Mouse (Mus musculus) mesoderm, embryonic 11.5 days (tissue): ENCODE results near the gene Uxs1.

Source experiments
- DNase-seq: peaks from one replicate; pipeline ENCODE4 v3.0.0-alpha.2; 2012; ENCODE audit warnings: low read depth, low spot score

The Uxs1 gene

GRCm38 (mm10) chr1:43827763-43828194, at the start of gene Uxs1:
Uxs1 (minus strand) TSS chr1:43827800.
- DNase-seq = peak; percentile 99

GRCm38 (mm10) chr1:43877233-43877632, 49.6 kb upstream of the Uxs1 start:
- no peak for DNase-seq

- DNase-seq = no peak
Measured at GRCm38 (mm10) chr1:43871116-43871515, 43.5 kb upstream of the Uxs1 start.

GRCm38 (mm10) chr1:43868510-43868909, 40.9 kb upstream of the Uxs1 start:
- no peak for DNase-seq

GRCm38 (mm10) chr1:43864758-43865157, 37.2 kb upstream of the Uxs1 start:
- DNase-seq = no peak

- DNase-seq = no peak
Measured at GRCm38 (mm10) chr1:43862614-43863013, 35.0 kb upstream of the Uxs1 start.

GRCm38 (mm10) chr1:43858988-43859387, 31.4 kb upstream of the Uxs1 start:
- no peak for DNase-seq

GRCm38 (mm10) chr1:43857656-43858055, 30.1 kb upstream of the Uxs1 start:
- no peak for DNase-seq

- no peak for DNase-seq
Measured at GRCm38 (mm10) chr1:43855591-43855990, 28.0 kb upstream of the Uxs1 start.

GRCm38 (mm10) chr1:43843398-43843797, 15.8 kb upstream of the Uxs1 start:
- DNase-seq = no peak

- no peak for DNase-seq
Measured at GRCm38 (mm10) chr1:43837236-43837635, 9.6 kb upstream of the Uxs1 start.

GRCm38 (mm10) chr1:43830096-43830495, 2.5 kb upstream of the Uxs1 start:
- no peak for DNase-seq

GRCm38 (mm10) chr1:43827002-43827762, 418 bp downstream of the Uxs1 start:
- DNase-seq = peak; percentile 24

GRCm38 (mm10) chr1:43826628-43827001, 985 bp downstream of the Uxs1 start:
- peak; percentile 6 for DNase-seq

GRCm38 (mm10) chr1:43823406-43823805, 4.2 kb downstream of the Uxs1 start:
- no peak for DNase-seq

GRCm38 (mm10) chr1:43822586-43822985, 5.0 kb downstream of the Uxs1 start:
- DNase-seq = no peak

GRCm38 (mm10) chr1:43821804-43822203, 5.8 kb downstream of the Uxs1 start:
- no peak for DNase-seq

- DNase-seq = no peak
Measured at GRCm38 (mm10) chr1:43820571-43820970, 7.0 kb downstream of the Uxs1 start.

- DNase-seq = peak; percentile 4
Measured at GRCm38 (mm10) chr1:43819091-43819490, 8.5 kb downstream of the Uxs1 start.

- DNase-seq = no peak
Measured at GRCm38 (mm10) chr1:43818356-43818755, 9.2 kb downstream of the Uxs1 start.

GRCm38 (mm10) chr1:43811764-43812163, 15.8 kb downstream of the Uxs1 start:
- no peak for DNase-seq

GRCm38 (mm10) chr1:43811055-43811454, 16.5 kb downstream of the Uxs1 start:
- DNase-seq = no peak

- no peak for DNase-seq
Measured at GRCm38 (mm10) chr1:43809351-43809750, 18.2 kb downstream of the Uxs1 start.
